Mouse (Mus musculus) midbrain, embryonic 15.5 days (tissue): ENCODE measurements around the gene Atad5. TPM values are rescaled to one million over a fixed set of nuclear protein-coding genes. Genes with fewer than 3 reads are reported as not detected.
A peak's percentile ranks its signal among the peaks of the same experiment; 100 is the strongest.
"Not testable (repeated sequence)": the region's sequence is repeated elsewhere in the genome, so short reads cannot be mapped to it uniquely, and the experiment has no call there.

Experiments
- ATAC-seq: fragments of 200-750 bp; cut with Nextera tagmentation; replicated peaks from 2 replicates; pipeline ENCODE4 v1.8.0; 2017; ENCODE audit warnings: moderate TSS enrichment
- H3K27ac ChIP-seq: fragments of 300-500 bp; sonication (generic); 2 replicates; pipeline ENCODE4 v1.5.1; 2015; ENCODE audit warnings: mild to moderate bottlenecking, inconsistent platforms
- H3K27me3 ChIP-seq: fragments of 300-500 bp; sonication (generic); replicated peaks from 2 replicates; pipeline ENCODE4 v1.6.1; 2015; ENCODE audit warnings: inconsistent platforms
- H3K36me3 ChIP-seq: fragments of 300-500 bp; sonication (generic); replicated peaks from 2 replicates; pipeline ENCODE4 v1.6.1; 2015; ENCODE audit warnings: inconsistent platforms
- H3K4me1 ChIP-seq: fragments of 300-500 bp; sonication (generic); 2 replicates; pipeline ENCODE4 v1.6.1; 2015; ENCODE audit warnings: inconsistent platforms
- H3K4me2 ChIP-seq: fragments of 300-500 bp; sonication (generic); 2 replicates; pipeline ENCODE4 v1.6.1; 2015; ENCODE audit warnings: inconsistent platforms, mild to moderate bottlenecking, moderate library complexity
- H3K4me3 ChIP-seq: fragments of 300-500 bp; sonication (generic); 2 replicates; pipeline ENCODE4 v1.5.1; 2015; ENCODE audit warnings: mild to moderate bottlenecking, inconsistent platforms
- H3K9ac ChIP-seq: fragments of 300-500 bp; sonication (generic); 2 replicates; pipeline ENCODE4 v1.6.1; 2015; ENCODE audit warnings: mild to moderate bottlenecking, inconsistent platforms
- H3K9me3 ChIP-seq: fragments of 300-500 bp; sonication (generic); 2 replicates; pipeline ENCODE4 v1.6.1; 2016; ENCODE audit warnings: inconsistent platforms
- WGBS: fragments of 180-500 bp; shearing (Covaris S2); methylation state at CpG from one replicate; pipeline ENCODE4 v1.1.7; 2015; ENCODE audit warnings: mixed read lengths; 5-methylcytosine and 5-hydroxymethylcytosine counted together
- polyA plus RNA-seq: library from polyadenylated mRNA; unstranded; fragments of >200 nt; fragmentation: Nextera tagmentation; extraction: Ambion mirVana; gene quantifications from 2 replicates; pipeline ENCODE4 v1.2.1, GENCODE M21; 2015

Gene Atad5
- polyA plus RNA-seq, 1 experiment from 2014 or later = 5.1 TPM

- Histone ChIP-seq H3K27me3 (no peaks in the 10 kb centered on the region), H3K9ac (no peak overlapping the region), H3K4me3 (no peak overlapping the region), H3K27ac (no peak overlapping the region), H3K4me2 (no peak overlapping the region), H3K36me3 (no peaks in the 10 kb centered on the region), H3K9me3 (no peaks in the 10 kb centered on the region), H3K4me1 (no peaks in the 10 kb centered on the region)
- ATAC-seq = no peak
- 79% methylated on average over 11 of the region's 11 CpGs for WGBS
These were observed 84.9 kb downstream of the Atad5 start for GRCm38 (mm10) chr11:80173963-80174670.

GRCm38 (mm10) chr11:80176911-80177895, 88.0 kb downstream of the Atad5 start:
- no peak overlapping the region for H3K4me2 ChIP-seq
- no peaks in the 10 kb centered on the region for H3K27me3 ChIP-seq
- 73% methylated on average over 11 of the region's 11 CpGs for WGBS
- no peak overlapping the region for H3K9ac ChIP-seq
- no peaks in the 10 kb centered on the region for H3K9me3 ChIP-seq
- no peak overlapping the region for H3K27ac ChIP-seq
- no peak for ATAC-seq
- H3K4me1 ChIP-seq = no peaks in the 10 kb centered on the region
- H3K4me3 ChIP-seq = no peak overlapping the region
- no peaks in the 10 kb centered on the region for H3K36me3 ChIP-seq

- no peak overlapping the region for H3K9ac ChIP-seq
- no peaks in the 10 kb centered on the region for H3K9me3 ChIP-seq
- no peak overlapping the region for H3K4me2 ChIP-seq
- no peaks in the 10 kb centered on the region for H3K36me3 ChIP-seq
- no peak for ATAC-seq
- H3K27me3 ChIP-seq = no peaks in the 10 kb centered on the region
- 84% methylated on average over 8 of the region's 8 CpGs for WGBS
- H3K4me3 ChIP-seq = no peak overlapping the region
- H3K4me1 ChIP-seq = no peaks in the 10 kb centered on the region
- H3K27ac ChIP-seq = no peak overlapping the region
These were observed 89.1 kb downstream of the Atad5 start for GRCm38 (mm10) chr11:80178316-80178715.

- no peak for ATAC-seq
- H3K36me3 ChIP-seq = no peaks in the 10 kb centered on the region
- no peaks in the 10 kb centered on the region for H3K4me1 ChIP-seq
- no peak overlapping the region for H3K4me2 ChIP-seq
- H3K27ac ChIP-seq = no peak overlapping the region
- H3K27me3 ChIP-seq = no peaks in the 10 kb centered on the region
- H3K4me3 ChIP-seq = no peak overlapping the region
- H3K9me3 ChIP-seq = no peaks in the 10 kb centered on the region
- WGBS = 77% methylated on average over 5 of the region's 5 CpGs
- H3K9ac ChIP-seq = no peak overlapping the region
These were observed 92.0 kb downstream of the Atad5 start for GRCm38 (mm10) chr11:80181021-80181749.

GRCm38 (mm10) chr11:80183054-80183704, 94.0 kb downstream of the Atad5 start:
- H3K4me2 ChIP-seq = peak overlapping the region; percentile 67
- not testable (repeated sequence) for H3K4me1 ChIP-seq, H3K36me3 ChIP-seq, H3K9me3 ChIP-seq, ATAC-seq, H3K27me3 ChIP-seq
- peak overlapping the region; percentile 22 for H3K9ac ChIP-seq
- H3K27ac ChIP-seq = 0 out of 2 replicates have a peak overlapping the region, but pooled peaks have one; percentile 6
- H3K4me3 ChIP-seq = peak overlapping the region; percentile 47
- 45% methylated on average over 12 of the region's 12 CpGs for WGBS

GRCm38 (mm10) chr11:80183705-80184255, 94.6 kb downstream of the Atad5 start, which contains the start of gene Rnf135:
Gene Rnf135 (plus strand): TSS chr11:80183851.
- Histone ChIP-seq H3K4me1 (no peaks in the 10 kb centered on the region), H3K27ac (peak within 1 kb of the TSS; percentile 6; the same call in 1 of the 2 replicates)

GRCm38 (mm10) chr11:80184531-80185071, 95.4 kb downstream of the Atad5 start:
- Histone ChIP-seq H3K9me3 (no peaks in the 10 kb centered on the region), H3K9ac (no peak overlapping the region), H3K27ac (no peak overlapping the region), H3K4me3 (peak overlapping the region; percentile 47; the same call in 1 of the 2 replicates), H3K4me1 (no peaks in the 10 kb centered on the region), H3K27me3 (no peaks in the 10 kb centered on the region), H3K4me2 (peak overlapping the region; percentile 67; the same call in 1 of the 2 replicates), H3K36me3 (no peaks in the 10 kb centered on the region)
- 89% methylated on average over 6 of the region's 6 CpGs for WGBS
- ATAC-seq = no peak

More at GRCm38 (mm10) chr11:80183705-80184255, 94.6 kb downstream of the Atad5 start, which contains the start of gene Rnf135:
- H3K9ac ChIP-seq = peak within 1 kb of the TSS; percentile 22
- peak within 1 kb of the TSS; percentile 67 for H3K4me2 ChIP-seq
- H3K9me3 ChIP-seq = no peaks in the 10 kb centered on the region
- ATAC-seq = peak; percentile 33; the same call in 1 of the 2 replicates
- WGBS = 3% methylated on average over 33 of the region's 33 CpGs
- no peaks in the 10 kb centered on the region for H3K27me3 ChIP-seq
- peak within 1 kb of the TSS; percentile 47 for H3K4me3 ChIP-seq
- H3K36me3 ChIP-seq = no peaks in the 10 kb centered on the region

Other genes with a start within 250 kb of the Atad5 start
- 36.2 and 37.0 TPM in 2 replicates for gene Utp6, start 127.0 kb upstream of the Atad5 start, polyA plus RNA-seq
- gene Suz12, start 96.3 kb upstream of the Atad5 start, polyA plus RNA-seq = 12.6 and 13.8 TPM in 2 replicates
- gene Crlf3, start 8.4 kb upstream of the Atad5 start, polyA plus RNA-seq = 11.9 and 12.3 TPM in 2 replicates
- gene Tefm, start 52.8 kb downstream of the Atad5 start, polyA plus RNA-seq = 20.2 and 22.4 TPM in 2 replicates
- gene Adap2, start 64.7 kb downstream of the Atad5 start, polyA plus RNA-seq = 4.2 and 4.3 TPM in 2 replicates
- 3.3 and 3.9 TPM in 2 replicates for gene Rnf135, start 94.5 kb downstream of the Atad5 start, polyA plus RNA-seq
- 72.7 and 74.7 TPM in 2 replicates for gene Rhot1, start 119.6 kb downstream of the Atad5 start, polyA plus RNA-seq
- 9.2 and 10.8 TPM in 2 replicates for gene Rhbdl3, start 211.5 kb downstream of the Atad5 start, polyA plus RNA-seq